Mouse (Mus musculus) neural tube, embryonic 15.5 days (tissue): ENCODE measurements around the gene Tmem161b. TPM values are rescaled to one million over a fixed set of nuclear protein-coding genes. Genes with fewer than 3 reads are reported as not detected.
A peak's percentile ranks its signal among the peaks of the same experiment; 100 is the strongest.
"Not testable (repeated sequence)": the region's sequence is repeated elsewhere in the genome, so short reads cannot be mapped to it uniquely, and the experiment has no call there.

Experiments
- ATAC-seq: fragments of 200-750 bp; cut with Nextera tagmentation; 2 replicates; pipeline ENCODE4 v1.8.0; 2017; ENCODE audit warnings: mild to moderate bottlenecking, moderate TSS enrichment, moderate library complexity; ENCODE audit not compliant: low FRiP score
- H3K27ac ChIP-seq: fragments of 300-500 bp; sonication (generic); replicated peaks from 2 replicates; pipeline ENCODE4 v1.5.1; 2015; ENCODE audit warnings: mild to moderate bottlenecking, inconsistent platforms
- H3K27me3 ChIP-seq: fragments of 300-500 bp; sonication (generic); replicated peaks from 2 replicates; pipeline ENCODE4 v1.6.1; 2015; ENCODE audit warnings: inconsistent platforms
- H3K36me3 ChIP-seq: fragments of 300-500 bp; sonication (generic); 2 replicates; pipeline ENCODE4 v1.6.1; 2015; ENCODE audit warnings: inconsistent platforms
- H3K4me1 ChIP-seq: fragments of 300-500 bp; sonication (generic); 2 replicates; pipeline ENCODE4 v1.6.1; 2015; ENCODE audit warnings: inconsistent platforms
- H3K4me2 ChIP-seq: fragments of 300-500 bp; sonication (generic); 2 replicates; pipeline ENCODE4 v1.6.1; 2015; ENCODE audit warnings: inconsistent platforms, mild to moderate bottlenecking, moderate library complexity
- H3K4me3 ChIP-seq: fragments of 300-500 bp; sonication (generic); replicated peaks from 2 replicates; pipeline ENCODE4 v1.5.1; 2015; ENCODE audit warnings: mild to moderate bottlenecking, inconsistent platforms
- H3K9ac ChIP-seq: fragments of 300-500 bp; sonication (generic); replicated peaks from 2 replicates; pipeline ENCODE4 v1.6.1; 2015; ENCODE audit warnings: mild to moderate bottlenecking, inconsistent platforms
- H3K9me3 ChIP-seq: fragments of 300-500 bp; sonication (generic); replicated peaks from 2 replicates; pipeline ENCODE4 v1.6.1; 2016; ENCODE audit warnings: inconsistent platforms
- WGBS: fragments of 180-500 bp; shearing (Covaris S2); methylation state at CpG from one replicate; pipeline ENCODE4 v1.1.7; 2015; ENCODE audit warnings: mixed read lengths; 5-methylcytosine and 5-hydroxymethylcytosine counted together
- polyA plus RNA-seq: library from polyadenylated mRNA; unstranded; fragments of >200 nt; fragmentation: Nextera tagmentation; extraction: Ambion mirVana; gene quantifications from 2 replicates; pipeline ENCODE4 v1.2.1, GENCODE M21; 2015

The Tmem161b gene
- polyA plus RNA-seq = 25.1 and 26.7 TPM in 2 replicates

DNA sequence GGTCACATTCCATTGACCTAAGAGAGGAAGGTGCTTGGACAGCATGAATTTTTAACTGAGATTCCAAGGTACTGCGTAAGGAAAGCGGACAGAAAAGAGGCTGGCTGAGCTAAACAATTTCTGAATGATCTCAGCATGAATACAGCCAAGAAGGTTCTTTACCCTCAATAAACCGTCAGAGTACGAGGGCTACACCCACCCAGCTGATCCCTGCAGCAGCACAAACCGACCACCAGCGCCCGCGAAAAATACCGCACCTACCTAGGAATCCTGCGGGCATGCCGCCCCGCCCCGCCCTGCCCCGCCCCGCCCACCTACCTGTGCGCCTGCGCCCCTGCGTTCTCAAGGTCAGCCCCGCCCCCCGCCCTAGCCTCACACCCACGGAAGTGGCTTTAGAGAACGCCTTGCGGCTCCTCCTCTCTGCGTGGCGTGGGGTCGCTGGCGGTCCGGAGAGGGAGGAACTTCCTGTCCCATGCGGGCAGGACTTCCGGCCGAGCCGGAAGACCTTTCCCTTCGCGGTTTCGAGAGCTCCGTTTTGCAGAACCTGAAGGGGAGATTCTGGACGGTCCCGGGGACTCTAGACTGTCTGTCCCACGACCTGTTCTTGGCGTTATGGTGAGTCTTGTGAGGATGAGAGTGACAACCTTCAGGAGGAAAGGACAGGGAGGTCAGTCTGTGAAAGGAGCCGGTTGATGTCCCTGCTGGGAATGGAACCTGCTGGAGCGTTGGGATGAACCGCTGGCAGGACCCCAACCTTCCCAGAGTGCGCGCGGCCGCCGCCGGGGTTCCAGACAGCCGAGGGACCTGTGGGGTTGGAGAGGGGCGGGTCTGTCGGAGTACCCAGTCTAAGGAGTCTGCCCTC, at the start of gene Tmem161b:
TSS of gene Tmem161b (plus strand) at position 477 of the 862 bp plus-strand sequence.
- under 1% methylated on average over 42 of the region's 52 CpGs for WGBS
- peak within 1 kb of the TSS; percentile 91 for H3K4me2 ChIP-seq
- no peaks in the 10 kb centered on the region for H3K36me3 ChIP-seq
- peaks cover 32% of the 10 kb centered on the region for H3K4me1 ChIP-seq
- peak within 1 kb of the TSS; percentile 81 for H3K4me3 ChIP-seq
- ATAC-seq = peak; percentile 99
- H3K9me3 ChIP-seq = no peaks in the 10 kb centered on the region
- no peaks in the 10 kb centered on the region for H3K27me3 ChIP-seq
- H3K27ac ChIP-seq = peak within 1 kb of the TSS; percentile 87
- peak within 1 kb of the TSS; percentile 80 for H3K9ac ChIP-seq

- not testable (repeated sequence) for H3K9me3 ChIP-seq, H3K36me3 ChIP-seq, H3K4me1 ChIP-seq, H3K27me3 ChIP-seq, H3K4me2 ChIP-seq, H3K9ac ChIP-seq, H3K4me3 ChIP-seq, ATAC-seq, H3K27ac ChIP-seq
Observed at GRCm38 (mm10) chr13:84185835-84186234, 36.3 kb upstream of the Tmem161b start.

- H3K9ac ChIP-seq = no peak overlapping the region
- no peak for ATAC-seq
- WGBS = 85% methylated on average over 3 of the region's 3 CpGs
Observed at GRCm38 (mm10) chr13:84192723-84193122, 29.4 kb upstream of the Tmem161b start.

GRCm38 (mm10) chr13:84222682-84222992, 541 bp downstream of the Tmem161b start:
- Histone ChIP-seq H3K9ac (peak overlapping the region; percentile 80), H3K36me3 (no peaks in the 10 kb centered on the region), H3K4me3 (peak overlapping the region; percentile 81), H3K27ac (peak overlapping the region; percentile 87), H3K4me1 (peaks cover 32% of the 10 kb centered on the region), H3K27me3 (no peaks in the 10 kb centered on the region), H3K4me2 (peak overlapping the region; percentile 91), H3K9me3 (no peaks in the 10 kb centered on the region)
- ATAC-seq = no peak
- WGBS = 2% methylated on average over 10 of the region's 10 CpGs

More at GRCm38 (mm10) chr13:84192723-84193122, 29.4 kb upstream of the Tmem161b start:
- Histone ChIP-seq H3K36me3 (no peaks in the 10 kb centered on the region), H3K4me1 (no peaks in the 10 kb centered on the region), H3K9me3 (no peaks in the 10 kb centered on the region), H3K27me3 (no peaks in the 10 kb centered on the region), H3K4me3 (no peak overlapping the region), H3K27ac (no peak overlapping the region), H3K4me2 (no peak overlapping the region)

DNA sequence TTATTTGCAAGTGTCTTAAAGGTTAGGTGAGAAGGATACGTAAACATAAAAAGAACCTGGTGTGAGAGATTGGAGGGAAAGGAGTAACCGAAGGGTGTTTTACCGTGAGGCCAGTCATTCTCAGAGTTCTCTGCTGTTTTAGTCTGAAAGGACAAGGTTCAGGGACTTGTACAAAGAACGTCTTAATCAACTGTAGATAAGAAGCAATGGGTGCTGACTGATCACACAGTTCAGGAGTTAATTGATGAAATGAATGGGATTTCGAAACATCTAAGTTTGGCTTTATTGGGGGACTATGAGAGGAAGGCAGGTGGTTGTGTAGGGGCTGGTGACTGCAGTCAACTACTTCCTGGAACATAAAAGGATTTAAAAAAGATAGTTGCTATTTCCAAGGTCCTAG, 922 bp downstream of the Tmem161b start:
- Histone ChIP-seq H3K9ac (peak overlapping the region; percentile 80), H3K9me3 (no peaks in the 10 kb centered on the region), H3K4me3 (peak overlapping the region; percentile 81), H3K4me2 (peak overlapping the region; percentile 91), H3K4me1 (peaks cover 32% of the 10 kb centered on the region), H3K27me3 (no peaks in the 10 kb centered on the region), H3K27ac (no peak overlapping the region), H3K36me3 (no peaks in the 10 kb centered on the region)
- 52% methylated on average over 5 of the region's 5 CpGs for WGBS
- ATAC-seq = no peak

DNA sequence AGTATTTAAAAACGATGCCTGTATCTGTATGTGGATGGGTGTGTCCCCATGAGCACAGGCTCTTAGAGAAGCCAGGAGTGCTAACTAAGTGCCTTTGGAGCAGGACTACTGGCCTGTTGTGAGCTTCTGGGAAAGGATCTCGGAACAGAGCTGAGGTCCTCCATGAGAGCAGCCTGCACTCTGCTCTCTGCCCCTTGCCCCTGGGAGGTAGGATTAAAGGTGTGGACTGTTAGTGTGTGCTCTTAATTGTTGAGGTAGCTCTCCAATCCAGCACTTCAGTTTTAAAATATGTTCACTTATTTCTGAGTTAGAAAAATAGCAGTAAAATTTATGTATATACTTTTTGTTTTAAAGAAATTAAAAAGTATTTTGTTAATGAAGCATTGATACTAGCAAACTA, 11.9 kb downstream of the Tmem161b start:
- Histone ChIP-seq H3K27me3 (no peaks in the 10 kb centered on the region), H3K4me2 (no peak overlapping the region), H3K9me3 (peaks cover 14% of the 10 kb centered on the region; the same call in 1 of the 2 replicates), H3K4me1 (no peaks in the 10 kb centered on the region), H3K36me3 (peaks cover 19% of the 10 kb centered on the region), H3K27ac (no peak overlapping the region), H3K9ac (no peak overlapping the region), H3K4me3 (no peak overlapping the region)
- WGBS = 89% methylated on average over 2 of the region's 2 CpGs
- no peak for ATAC-seq

DNA sequence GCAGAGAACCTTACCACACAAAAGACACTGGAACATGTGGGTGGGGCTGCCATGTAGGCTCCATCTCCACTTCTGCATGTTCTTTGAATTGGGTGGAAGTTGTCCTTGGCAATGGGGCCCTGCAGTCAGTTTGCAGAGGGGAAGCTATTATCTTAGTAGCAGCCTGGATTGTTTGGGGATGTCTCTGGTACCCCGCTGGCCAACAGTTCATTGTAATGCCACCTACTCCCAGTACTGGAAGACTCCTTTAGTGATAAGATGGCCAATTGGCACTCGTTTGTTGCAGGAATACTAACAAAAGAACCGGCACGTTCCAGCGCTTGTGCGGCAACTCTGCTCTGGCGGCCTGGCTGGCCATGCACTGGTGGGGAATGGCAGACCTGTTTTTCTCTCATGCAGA, 14.7 kb downstream of the Tmem161b start:
- H3K4me2 ChIP-seq = no peak overlapping the region
- H3K27ac ChIP-seq = no peak overlapping the region
- no peaks in the 10 kb centered on the region for H3K27me3 ChIP-seq
- H3K36me3 ChIP-seq = peaks cover 19% of the 10 kb centered on the region
- H3K4me3 ChIP-seq = no peak overlapping the region
- no peak for ATAC-seq
- 95% methylated on average over 7 of the region's 7 CpGs for WGBS
- peaks cover 14% of the 10 kb centered on the region; the same call in 1 of the 2 replicates for H3K9me3 ChIP-seq
- no peaks in the 10 kb centered on the region for H3K4me1 ChIP-seq
- no peak overlapping the region for H3K9ac ChIP-seq

DNA sequence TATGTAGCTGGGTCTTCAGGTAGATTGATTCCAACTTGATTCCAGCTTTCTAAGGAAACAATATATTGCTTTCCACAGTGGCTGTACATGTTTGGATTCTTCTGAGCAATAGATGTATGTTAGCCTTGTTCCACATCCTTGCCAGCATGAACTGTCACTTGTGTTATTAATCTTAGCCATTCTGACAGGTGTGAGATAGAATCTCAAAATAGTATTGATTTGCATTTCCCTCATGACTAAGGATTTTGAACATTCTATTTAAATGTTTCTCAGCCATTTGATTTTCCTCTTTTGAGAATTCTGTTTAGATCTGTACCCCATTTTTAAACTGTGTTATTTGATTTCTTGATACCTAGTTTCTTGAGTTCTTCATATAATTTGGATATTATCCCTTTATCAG, 16.1 kb downstream of the Tmem161b start:
- H3K27ac ChIP-seq = no peak overlapping the region
- H3K36me3 ChIP-seq = peaks cover 19% of the 10 kb centered on the region
- ATAC-seq = no peak
- H3K4me2 ChIP-seq = no peak overlapping the region
- H3K9me3 ChIP-seq = peaks cover 14% of the 10 kb centered on the region; the same call in 1 of the 2 replicates
- H3K4me1 ChIP-seq = 0 out of 2 replicates have a peak, but pooled peaks cover 3% of the 10 kb centered on the region
- no peaks in the 10 kb centered on the region for H3K27me3 ChIP-seq
- no peak overlapping the region for H3K4me3 ChIP-seq
- no peak overlapping the region for H3K9ac ChIP-seq

DNA sequence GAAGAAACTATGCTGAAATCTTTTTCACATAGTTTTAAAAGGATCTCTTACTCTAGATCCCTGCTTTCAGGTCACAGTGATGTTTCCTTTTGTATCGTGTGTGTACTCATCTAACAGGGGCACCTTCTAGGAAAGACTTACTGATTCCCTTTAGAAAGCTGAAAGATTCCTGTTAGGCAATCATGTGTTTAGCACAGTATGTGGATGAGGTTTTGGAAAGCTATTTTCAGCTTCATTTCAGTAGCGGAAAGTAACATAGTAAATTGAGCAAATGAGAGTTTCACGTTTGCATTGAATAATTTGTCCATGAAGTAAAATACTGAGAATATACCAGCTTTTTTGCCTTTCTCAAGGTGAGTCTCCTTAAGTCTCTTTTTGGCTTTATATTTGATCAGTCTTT, 26.0 kb downstream of the Tmem161b start:
- no peak for ATAC-seq

GRCm38 (mm10) chr13:84251295-84251694, 29.2 kb downstream of the Tmem161b start:
- Histone ChIP-seq H3K36me3 (no peaks in the 10 kb centered on the region), H3K27ac (no peak overlapping the region), H3K4me2 (no peak overlapping the region), H3K4me1 (0 out of 2 replicates have a peak, but pooled peaks cover 3% of the 10 kb centered on the region), H3K9ac (no peak overlapping the region), H3K9me3 (no peaks in the 10 kb centered on the region), H3K4me3 (no peak overlapping the region), H3K27me3 (no peaks in the 10 kb centered on the region)
- no peak for ATAC-seq
- 75% methylated on average over 5 of the region's 5 CpGs for WGBS

More for the DNA sequence above, 26.0 kb downstream of the Tmem161b start:
- Histone ChIP-seq H3K27me3 (no peaks in the 10 kb centered on the region), H3K9me3 (no peaks in the 10 kb centered on the region), H3K4me2 (no peak overlapping the region), H3K4me1 (0 out of 2 replicates have a peak, but pooled peaks cover 3% of the 10 kb centered on the region), H3K4me3 (no peak overlapping the region), H3K27ac (no peak overlapping the region), H3K36me3 (no peaks in the 10 kb centered on the region), H3K9ac (no peak overlapping the region)
- WGBS = 87% methylated on average over 3 of the region's 3 CpGs

GRCm38 (mm10) chr13:84255047-84255446, 33.0 kb downstream of the Tmem161b start:
- Histone ChIP-seq H3K4me2 (no peak overlapping the region), H3K9me3 (no peaks in the 10 kb centered on the region), H3K9ac (no peak overlapping the region), H3K4me3 (no peak overlapping the region), H3K36me3 (peaks cover 4% of the 10 kb centered on the region), H3K27me3 (no peaks in the 10 kb centered on the region), H3K27ac (no peak overlapping the region), H3K4me1 (no peaks in the 10 kb centered on the region)
- ATAC-seq = no peak
- 94% methylated on average over 1 of the region's 1 CpGs for WGBS

DNA sequence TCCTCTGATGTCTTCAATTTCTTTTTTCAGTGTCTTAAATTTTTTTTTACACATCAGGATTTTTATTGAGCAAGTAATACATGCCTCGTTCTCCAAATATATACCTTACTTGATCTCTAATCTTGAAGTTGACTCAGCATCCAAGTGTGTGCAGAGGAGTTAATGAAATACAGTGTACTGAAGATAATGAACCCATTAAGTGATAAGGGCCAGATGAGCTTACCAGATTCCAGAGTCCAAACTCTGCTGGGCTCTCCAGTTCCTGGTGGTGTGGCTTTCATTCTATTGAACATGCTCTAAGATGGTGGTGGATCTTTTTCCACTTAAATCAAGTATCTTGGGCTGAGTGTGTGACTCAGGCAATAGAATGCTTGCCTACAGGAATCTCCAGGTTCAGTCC, 42.3 kb downstream of the Tmem161b start:
- WGBS = 100% methylated on average over 1 of the region's 1 CpGs
- H3K36me3 ChIP-seq = peaks cover 27% of the 10 kb centered on the region
- not testable (repeated sequence) for H3K27ac ChIP-seq, H3K4me1 ChIP-seq, H3K9me3 ChIP-seq, H3K4me2 ChIP-seq, H3K9ac ChIP-seq, ATAC-seq, H3K4me3 ChIP-seq, H3K27me3 ChIP-seq
